Mouse (Mus musculus) erythroblast, adult 5-6 weeks (primary cell): Measurements from ENCODE around the gene Ttc22. TPM values are rescaled to one million over a fixed set of nuclear protein-coding genes. Genes with fewer than 3 reads are reported as not detected.
A peak's percentile ranks its signal among the peaks of the same experiment; 100 is the strongest.

Source experiments
- ATAC-seq: replicated peaks from 2 replicates; pipeline ENCODE4 v1.8.0; 2016; ENCODE audit warnings: moderate number of reproducible peaks, mild to moderate bottlenecking, moderate TSS enrichment, inconsistent platforms; ENCODE audit not compliant: poor library complexity, low FRiP score, severe bottlenecking
- total RNA-seq, 2 experiments: library from RNA; stranded (forward) in 1 of 2; stranded (reverse) in 1 of 2; fragments of 150-400 nt in 1 of 2; fragments of 200-764, 138-1000 nt in 1 of 2; gene quantifications; 2 replicates each; pipeline versions ENCODE4 v1.2.3 to v1.2.4; 2015 to 2017; ENCODE audit warnings: low replicate concordance in 2 of 2

Gene Ttc22
- total RNA-seq, 2 experiments from 2014 or later, result not detected

- ATAC-seq, result peak; percentile 97
These were observed 28.7 kb downstream of the Ttc22 start, which contains the start of gene Pars2 for GRCm38 (mm10) chr4:106650833-106651527. Gene Pars2 (plus strand): TSS chr4:106651069.

- ATAC-seq, result no peak
These were observed 30.3 kb downstream of the Ttc22 start for GRCm38 (mm10) chr4:106652546-106652945.

- ATAC-seq, result no peak
These were observed 30.8 kb downstream of the Ttc22 start for GRCm38 (mm10) chr4:106653051-106653450.

- no peak for ATAC-seq
These were observed 33.4 kb downstream of the Ttc22 start for GRCm38 (mm10) chr4:106655681-106656080.

GRCm38 (mm10) chr4:106663956-106664470, 41.8 kb downstream of the Ttc22 start:
- ATAC-seq, result no peak

DNA sequence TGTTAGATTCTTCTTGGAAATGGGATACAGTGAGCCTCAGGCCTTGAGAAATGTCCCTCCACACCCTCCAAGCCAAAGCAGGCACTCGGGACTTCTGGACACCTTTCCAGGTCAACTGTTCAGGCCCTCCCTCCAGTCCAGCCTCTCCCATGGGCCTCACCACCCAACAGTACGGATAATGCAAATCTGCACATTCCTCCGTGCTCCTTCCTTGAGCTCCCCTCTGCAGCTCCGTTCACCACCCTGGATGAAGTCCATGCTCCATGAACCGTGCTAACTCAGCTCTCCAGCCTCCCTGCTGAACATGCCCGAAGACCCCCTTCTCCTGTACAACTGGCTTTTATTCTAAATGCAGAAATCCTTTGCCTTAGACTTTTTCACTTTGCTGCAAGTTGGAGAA, 42.5 kb downstream of the Ttc22 start:
- no peak for ATAC-seq

- no peak for ATAC-seq
These were observed 43.0 kb downstream of the Ttc22 start for GRCm38 (mm10) chr4:106665269-106665668.

GRCm38 (mm10) chr4:106665673-106666072, 43.4 kb downstream of the Ttc22 start:
- no peak for ATAC-seq

GRCm38 (mm10) chr4:106666546-106666945, 44.3 kb downstream of the Ttc22 start:
- ATAC-seq, result no peak

- ATAC-seq, result no peak
These were observed 54.5 kb downstream of the Ttc22 start for GRCm38 (mm10) chr4:106676749-106677148.

DNA sequence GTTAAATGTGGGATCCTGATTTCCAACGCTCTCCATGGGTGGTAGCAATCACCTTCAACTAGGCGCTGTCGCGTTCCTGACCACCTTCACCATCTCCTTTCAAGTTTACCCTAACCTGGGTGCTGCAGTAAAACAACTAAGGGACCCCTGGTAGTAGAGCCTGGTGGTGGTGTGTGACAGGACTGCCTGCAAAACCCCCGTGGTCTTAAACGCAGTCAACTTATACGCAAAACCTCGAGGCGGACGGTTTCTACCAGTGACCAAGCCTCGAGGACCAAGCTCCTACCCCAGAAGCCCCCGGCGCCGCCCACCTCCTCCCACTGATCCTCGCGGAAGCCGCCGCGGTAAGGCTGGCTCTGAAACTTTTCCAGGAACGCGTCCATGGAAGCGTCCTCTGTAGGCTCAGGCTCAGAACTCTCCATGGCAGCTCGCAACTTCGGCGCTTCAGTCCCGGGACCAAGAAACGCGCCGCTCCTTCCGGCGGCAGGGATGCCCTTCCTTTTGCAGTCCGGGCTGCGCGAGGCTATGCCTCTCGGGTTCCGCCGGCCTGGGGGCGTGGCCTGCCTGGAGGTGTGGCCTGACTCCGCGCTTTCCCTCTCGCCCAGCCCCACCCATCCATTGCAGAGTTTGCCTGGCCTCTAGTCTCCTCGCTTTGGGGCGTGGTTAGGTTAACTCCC, 56.3 kb downstream of the Ttc22 start, which contains the start of gene Ttc4:
Ttc4 (minus strand) TSS at position 503 of the 677 bp plus-strand sequence.
- peak; percentile 97 for ATAC-seq

DNA sequence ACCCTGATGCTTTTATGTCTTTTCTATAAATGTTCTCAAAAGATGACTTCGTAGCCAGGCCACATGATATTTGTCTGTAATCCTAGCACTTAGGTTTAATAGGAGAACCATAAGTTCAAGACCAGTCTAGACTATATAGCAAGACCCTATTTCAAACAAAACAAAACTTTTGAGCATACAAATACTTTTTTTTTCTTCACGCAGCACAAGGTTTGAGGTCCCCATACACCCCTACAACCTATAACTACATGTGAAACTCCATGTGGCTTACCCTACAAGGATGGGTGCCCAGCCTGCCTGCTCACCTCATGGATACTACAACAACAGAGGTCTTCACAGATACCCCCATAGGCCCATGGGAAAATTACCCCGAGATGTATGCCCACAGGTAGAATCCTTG, 56.9 kb downstream of the Ttc22 start:
- ATAC-seq, result peak; percentile 30; the same call in 1 of the 2 replicates

DNA sequence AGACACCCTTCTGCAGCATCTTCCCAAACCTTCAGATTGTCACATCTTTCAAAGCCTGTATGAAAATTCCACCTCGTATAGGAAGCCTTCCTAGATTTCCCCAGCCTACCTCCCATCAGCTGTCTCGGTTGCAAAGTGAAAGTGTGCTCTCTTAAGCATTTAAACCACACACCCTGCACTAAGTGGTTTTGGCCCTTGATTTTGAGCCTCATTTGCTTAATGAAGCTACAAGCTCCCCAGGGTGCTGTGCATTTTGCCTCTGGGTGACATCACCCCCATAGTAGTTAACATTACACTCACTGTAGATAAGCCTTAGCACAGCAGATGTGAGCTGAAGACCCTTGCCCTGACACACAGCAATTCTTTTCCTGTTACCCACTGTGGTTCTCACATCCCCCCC, 58.7 kb downstream of the Ttc22 start:
- ATAC-seq, result no peak

DNA sequence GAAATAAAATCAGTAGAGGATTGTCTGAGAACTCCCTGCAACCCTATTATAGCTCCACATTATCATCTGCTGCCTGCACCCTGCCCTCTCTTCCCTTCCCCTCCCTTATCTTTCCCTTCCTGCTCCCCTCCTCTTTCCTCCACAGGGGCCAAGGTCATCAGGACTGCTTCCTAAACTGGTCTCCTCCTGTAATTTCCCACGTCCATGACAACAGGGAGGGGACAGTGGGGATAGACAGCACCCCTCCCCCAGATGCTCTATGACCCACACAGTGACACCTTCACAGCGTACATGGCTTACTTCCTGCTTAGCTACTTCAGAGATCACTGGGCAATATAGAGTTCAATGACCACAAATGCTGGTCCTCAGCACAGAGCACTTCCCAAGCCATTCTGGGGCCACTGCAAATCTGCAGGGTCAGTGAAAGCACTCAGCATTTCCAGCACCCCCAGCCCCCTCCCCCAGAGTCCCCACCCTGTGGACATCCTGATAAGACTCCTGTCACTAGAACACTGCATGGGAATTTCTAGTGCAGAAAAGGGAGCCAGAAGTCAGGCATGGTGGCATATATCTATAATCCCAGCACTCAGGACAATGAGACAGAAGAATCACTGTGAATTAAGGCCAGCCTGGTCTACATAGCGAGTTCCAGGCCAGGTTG, 66.5 kb downstream of the Ttc22 start:
- ATAC-seq, result no peak

Other genes with a start within 250 kb of the Ttc22 start
- not detected in 2 replicates for gene Pcsk9, start 158.1 kb upstream of the Ttc22 start, total RNA-seq (2015; ENCODE audit: low replicate concordance)
- gene Pcsk9, start 158.1 kb upstream of the Ttc22 start, total RNA-seq (2017; ENCODE audit: low replicate concordance), result not detected in 2 replicates
- not detected in 2 replicates for gene Bsnd, start 130.1 kb upstream of the Ttc22 start, total RNA-seq (2015; ENCODE audit: low replicate concordance)
- gene Bsnd, start 130.1 kb upstream of the Ttc22 start, total RNA-seq (2017; ENCODE audit: low replicate concordance), result not detected in 2 replicates
- gene Dhcr24, start 61.4 kb upstream of the Ttc22 start, total RNA-seq (2015; ENCODE audit: low replicate concordance), result 2.3 and 4.4 TPM in 2 replicates
- gene Dhcr24, start 61.4 kb upstream of the Ttc22 start, total RNA-seq (2017; ENCODE audit: low replicate concordance), result 1.5 and 1.7 TPM in 2 replicates
- not detected in 2 replicates for gene Lexm, start 5.2 kb upstream of the Ttc22 start, total RNA-seq (2015; ENCODE audit: low replicate concordance)
- not detected in 2 replicates for gene Lexm, start 5.2 kb upstream of the Ttc22 start, total RNA-seq (2017; ENCODE audit: low replicate concordance)
- gene Pars2, start 28.6 kb downstream of the Ttc22 start, total RNA-seq (2015; ENCODE audit: low replicate concordance), result 0.58 and 0.84 TPM in 2 replicates
- gene Pars2, start 28.6 kb downstream of the Ttc22 start, total RNA-seq (2017; ENCODE audit: low replicate concordance), result 2.6 TPM in 1 of 2 replicates, not detected in the other
- 3.3 and 11.7 TPM in 2 replicates for gene Ttc4, start 56.5 kb downstream of the Ttc22 start, total RNA-seq (2015; ENCODE audit: low replicate concordance)
- 8.1 and 15.2 TPM in 2 replicates for gene Ttc4, start 56.5 kb downstream of the Ttc22 start, total RNA-seq (2017; ENCODE audit: low replicate concordance)
- gene Mroh7, start 108.5 kb downstream of the Ttc22 start, total RNA-seq (2015; ENCODE audit: low replicate concordance), result not detected in 2 replicates
- gene Mroh7, start 108.5 kb downstream of the Ttc22 start, total RNA-seq (2017; ENCODE audit: low replicate concordance), result not detected in 2 replicates
- not detected in 2 replicates for gene Fam151a, start 111.5 kb downstream of the Ttc22 start, total RNA-seq (2015; ENCODE audit: low replicate concordance)
- not detected in 2 replicates for gene Fam151a, start 111.5 kb downstream of the Ttc22 start, total RNA-seq (2017; ENCODE audit: low replicate concordance)
- 0.19 and 2.7 TPM in 2 replicates for gene Acot11, start 182.6 kb downstream of the Ttc22 start, total RNA-seq (2015; ENCODE audit: low replicate concordance)
- gene Acot11, start 182.6 kb downstream of the Ttc22 start, total RNA-seq (2017; ENCODE audit: low replicate concordance), result 1.3 TPM in 2 replicates